Mouse (Mus musculus): Measurements from ENCODE around the gene Rpn1.

DNA sequence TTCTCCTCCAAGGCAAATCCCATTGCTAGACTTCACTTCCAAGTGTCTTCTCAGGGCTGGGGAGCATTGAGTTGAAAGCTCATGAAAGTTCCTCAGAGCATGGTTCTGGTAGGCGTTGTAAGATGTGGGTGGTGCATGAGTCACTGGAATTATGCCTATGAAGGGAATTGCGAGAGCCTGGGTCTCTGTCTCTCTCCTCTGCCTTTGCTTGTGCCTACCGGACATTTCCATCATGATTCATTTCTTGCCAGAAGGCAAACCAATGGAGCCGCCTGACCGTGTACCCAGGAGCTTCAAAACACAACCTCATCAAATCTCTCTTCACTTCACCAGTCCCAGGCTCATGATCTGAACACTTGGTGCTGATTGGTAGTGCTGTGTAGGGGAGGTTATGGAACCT lies 27.4 kb upstream of the Rpn1 start:
- TF ChIP-seq CTCF (IDR thresholded peaks at IDR 0.05; ENCODE audit: insufficient read depth, low read depth, low read length) (no peak), POLR2A (IDR thresholded peaks at IDR 0.05; ENCODE audit: insufficient read depth, low read depth, low read length) (no peak)

All from olfactory bulb, adult 2 months (tissue).